Mouse (Mus musculus): ENCODE measurements around the gene Frmd4b. TPM values are rescaled to one million over a fixed set of nuclear protein-coding genes. Genes with fewer than 3 reads are reported as not detected.

Gene Frmd4b
- total RNA-seq, 2 experiments from 2014 or later: 20.3 to 20.7 TPM

GRCm38 (mm10) chr6:97311599-97312544, 305.5 kb downstream of the Frmd4b start:
- intact Hi-C loops (cut with DNase I): no loop called here

GRCm38 (mm10) chr6:97310901-97311331, 306.4 kb downstream of the Frmd4b start:
- intact Hi-C loops (cut with DNase I): no loop called here
- DNase-seq (ENCODE audit: extremely low spot score in 1 of 2, low spot score in 2 of 2): no peak

More at GRCm38 (mm10) chr6:97311599-97312544, 305.5 kb downstream of the Frmd4b start:
- peak in 1 of 2 experiments; percentile 41 for DNase-seq (ENCODE audit: extremely low spot score in 1 of 2, low spot score in 2 of 2)

- intact Hi-C loops (cut with DNase I): no loop called here
- DNase-seq (ENCODE audit: extremely low spot score in 1 of 2, low spot score in 2 of 2): no peak
Observed at GRCm38 (mm10) chr6:97309161-97309560, 308.2 kb downstream of the Frmd4b start.

- intact Hi-C loops (cut with DNase I): no loop called here
- no peak for DNase-seq (ENCODE audit: extremely low spot score in 1 of 2, low spot score in 2 of 2)
Observed at GRCm38 (mm10) chr6:97308562-97308961, 308.8 kb downstream of the Frmd4b start.

GRCm38 (mm10) chr6:97307231-97307630, 310.1 kb downstream of the Frmd4b start:
- intact Hi-C loops (cut with DNase I): no loop called here

GRCm38 (mm10) chr6:97306351-97306750, 311.0 kb downstream of the Frmd4b start:
- intact Hi-C loops (cut with DNase I): no loop called here
- DNase-seq (ENCODE audit: extremely low spot score in 1 of 2, low spot score in 2 of 2): no peak

More at GRCm38 (mm10) chr6:97307231-97307630, 310.1 kb downstream of the Frmd4b start:
- DNase-seq (ENCODE audit: extremely low spot score in 1 of 2, low spot score in 2 of 2): no peak

GRCm38 (mm10) chr6:97305491-97305890, 311.9 kb downstream of the Frmd4b start:
- intact Hi-C loops (cut with DNase I): no loop called here
- no peak for DNase-seq (ENCODE audit: extremely low spot score in 1 of 2, low spot score in 2 of 2)

- DNase-seq (ENCODE audit: extremely low spot score in 1 of 2, low spot score in 2 of 2): no peak
- intact Hi-C loops (cut with DNase I): no loop called here
Observed at GRCm38 (mm10) chr6:97305010-97305409, 312.3 kb downstream of the Frmd4b start.

GRCm38 (mm10) chr6:97303277-97304109, 313.8 kb downstream of the Frmd4b start:
- no peak for DNase-seq (ENCODE audit: extremely low spot score in 1 of 2, low spot score in 2 of 2)
- intact Hi-C loops (cut with DNase I): no loop called here

GRCm38 (mm10) chr6:97302303-97302702, 315.0 kb downstream of the Frmd4b start:
- DNase-seq (ENCODE audit: extremely low spot score in 1 of 2, low spot score in 2 of 2): no peak
- intact Hi-C loops (cut with DNase I): no loop called here

- intact Hi-C loops (cut with DNase I): no loop called here
- no peak for DNase-seq (ENCODE audit: extremely low spot score in 1 of 2, low spot score in 2 of 2)
Observed at GRCm38 (mm10) chr6:97300659-97301058, 316.7 kb downstream of the Frmd4b start.

- no peak for DNase-seq (ENCODE audit: extremely low spot score in 1 of 2, low spot score in 2 of 2)
- intact Hi-C loops (cut with DNase I): no loop called here
Observed at GRCm38 (mm10) chr6:97300180-97300579, 317.2 kb downstream of the Frmd4b start.

- DNase-seq (ENCODE audit: extremely low spot score in 1 of 2, low spot score in 2 of 2): no peak
- intact Hi-C loops (cut with DNase I): no loop called here
Observed at GRCm38 (mm10) chr6:97297151-97297550, 320.2 kb downstream of the Frmd4b start.

- intact Hi-C loops (cut with DNase I): no loop called here
- no peak for DNase-seq (ENCODE audit: extremely low spot score in 1 of 2, low spot score in 2 of 2)
Observed at GRCm38 (mm10) chr6:97295866-97296527, 321.3 kb downstream of the Frmd4b start.

GRCm38 (mm10) chr6:97295416-97295815, 321.9 kb downstream of the Frmd4b start:
- no peak for DNase-seq (ENCODE audit: extremely low spot score in 1 of 2, low spot score in 2 of 2)
- intact Hi-C loops (cut with DNase I): no loop called here

GRCm38 (mm10) chr6:97293667-97294569, 323.4 kb downstream of the Frmd4b start:
- intact Hi-C loops (cut with DNase I): no loop called here
- DNase-seq (ENCODE audit: extremely low spot score in 1 of 2, low spot score in 2 of 2): no peak

GRCm38 (mm10) chr6:97292894-97293293, 324.4 kb downstream of the Frmd4b start:
- intact Hi-C loops (cut with DNase I): no loop called here
- DNase-seq (ENCODE audit: extremely low spot score in 1 of 2, low spot score in 2 of 2): no peak

GRCm38 (mm10) chr6:97292096-97292495, 325.2 kb downstream of the Frmd4b start:
- no peak for DNase-seq (ENCODE audit: extremely low spot score in 1 of 2, low spot score in 2 of 2)
- intact Hi-C loops (cut with DNase I): no loop called here
